23 mouse cellular contexts compared by ENCODE assay signal in the genomic region with DNA sequence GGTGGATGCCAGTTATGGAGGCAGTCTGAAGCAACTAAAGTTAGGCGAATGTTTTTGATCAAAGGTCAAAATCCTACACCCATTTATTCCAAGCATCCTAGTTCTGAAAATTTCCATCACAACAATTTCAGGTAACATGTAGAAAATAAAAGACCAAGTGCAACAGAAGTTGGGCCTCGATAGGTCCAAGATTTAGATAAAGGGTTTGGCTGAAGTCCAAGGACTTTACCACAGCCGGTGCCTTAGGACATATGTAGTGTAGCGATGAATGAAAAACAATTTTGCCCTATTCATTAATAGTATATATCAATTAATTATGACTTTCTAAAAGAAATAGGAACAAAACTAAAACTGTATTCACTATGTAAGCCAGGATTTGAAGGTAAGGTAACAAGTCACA.
A peak's percentile ranks its signal among the peaks of the same experiment; 100 is the strongest.
DNase-seq lines count a peak whose midpoint lies in the region; ATAC-seq and TF ChIP-seq lines count a peak whose summit lies in the region.
"Had no signal": no experiment of that assay in that cellular context is flagged by ENCODE, and none has a peak within 500 bp of the region (broad histone marks: within the 10 kb centered on the region; RNA-seq: fewer than 3 reads in every experiment).

No protein-coding gene starts in this region.

- intact Hi-C loops in left cerebral cortex, postnatal 4 days (cut with DNase I): no loop called here

- no peak for DNase-seq in liver, postnatal 0 days
- DNase-seq in liver, embryonic 11.5 days (ENCODE audit: low spot score): no peak
- DNase-seq in MEL-GATA-1-ER (ENCODE audit: extremely low read depth, low read depth): peak; percentile 26
- no peak for DNase-seq in left cerebral cortex, postnatal 4 days
- DNase-seq in kidney, postnatal 4 days: no peak
- DNase-seq: adrenal gland, adult 2 months; adrenal gland, postnatal 10 days; adrenal gland, postnatal 25 days; cerebellum, adult 11 months; cerebellum, adult 18-20 months; cerebellum, adult 8-10 months; cerebellum, adult 9-11 months; cerebellum, postnatal 14 days; cerebellum, postnatal 36 days; embryo, embryonic 11 days had no signal

- peak; percentile 51; the same call in 1 of the 2 replicates for TF ChIP-seq EP300 in liver, postnatal 0 days (IDR thresholded peaks at IDR 0.05; ENCODE audit: low read depth)

- peaks cover 18% of the 10 kb centered on the region for H3K36me3 ChIP-seq in liver, postnatal 0 days (replicated peaks; ENCODE audit: insufficient read depth, low read length)
- H3K36me3 ChIP-seq in liver, embryonic 11.5 days (ENCODE audit: control insufficient read depth, insufficient read depth, low read length): no peaks in the 10 kb centered on the region
- H3K36me3 ChIP-seq: embryonic facial prominence, embryonic 13.5 days; embryonic facial prominence, embryonic 15.5 days; forebrain, embryonic 10.5 days; forebrain, embryonic 12.5 days had no signal

- H3K27ac ChIP-seq in liver, postnatal 0 days (ENCODE audit: low read depth): no peak overlapping the region
- H3K27ac ChIP-seq in liver, embryonic 11.5 days (ENCODE audit: low read depth, low read length): no peak overlapping the region
- H3K27ac ChIP-seq: embryonic facial prominence, embryonic 13.5 days; embryonic facial prominence, embryonic 15.5 days; forebrain, embryonic 10.5 days; forebrain, embryonic 12.5 days had no signal

- H3K4me1 ChIP-seq in liver, postnatal 0 days (ENCODE audit: insufficient read depth): peaks cover 3% of the 10 kb centered on the region; the same call in 1 of the 2 replicates
- peaks cover 6% of the 10 kb centered on the region for H3K4me1 ChIP-seq in liver, embryonic 11.5 days (replicated peaks; ENCODE audit: control insufficient read depth, insufficient read depth, low read length)
- H3K4me1 ChIP-seq: embryonic facial prominence, embryonic 13.5 days; embryonic facial prominence, embryonic 15.5 days had no signal

- no peak for ATAC-seq in liver, postnatal 0 days
- no peak for ATAC-seq in liver, embryonic 11.5 days (replicated peaks; ENCODE audit: low FRiP score)
- peak; percentile 74 for ATAC-seq in megakaryocyte-erythroid progenitor cell, adult 5-6 weeks (replicated peaks; ENCODE audit: low FRiP score, low TSS enrichment, poor library complexity, severe bottlenecking)
- ATAC-seq: forebrain, embryonic 14.5 days; forebrain, embryonic 16.5 days had no signal

- no peaks in the 10 kb centered on the region for H3K9me3 ChIP-seq in liver, postnatal 0 days (ENCODE audit: low read length)
- H3K9me3 ChIP-seq in liver, embryonic 11.5 days (ENCODE audit: control insufficient read depth, low read length): no peaks in the 10 kb centered on the region
- H3K9me3 ChIP-seq: embryonic facial prominence, embryonic 13.5 days; embryonic facial prominence, embryonic 15.5 days; forebrain, embryonic 10.5 days; forebrain, embryonic 12.5 days had no signal

- TF ChIP-seq CTCF in liver, postnatal 0 days (IDR thresholded peaks at IDR 0.05; ENCODE audit: low read depth): no peak

- H3K4me3 ChIP-seq in liver, postnatal 0 days (ENCODE audit: low read depth, low read length): no peak overlapping the region
- H3K4me3 ChIP-seq in liver, embryonic 11.5 days (ENCODE audit: low read depth, low read length): no peak overlapping the region
- H3K4me3 ChIP-seq: embryonic facial prominence, embryonic 13.5 days; embryonic facial prominence, embryonic 15.5 days; erythroblast, embryonic 14.5 days; forebrain, embryonic 10.5 days; forebrain, embryonic 12.5 days had no signal

- 58% methylated on average over 4 of the region's 4 CpGs for WGBS in liver, postnatal 0 days (ENCODE audit: insufficient replicate concordance)
- 89% methylated on average over 4 of the region's 4 CpGs for WGBS in liver, embryonic 11.5 days

- H3K27me3 ChIP-seq in liver, postnatal 0 days (ENCODE audit: insufficient read depth, low read length): no peaks in the 10 kb centered on the region
- no peaks in the 10 kb centered on the region for H3K27me3 ChIP-seq in liver, embryonic 11.5 days (replicated peaks; ENCODE audit: control insufficient read depth, insufficient read depth, low read length)
- H3K27me3 ChIP-seq: embryonic facial prominence, embryonic 13.5 days; embryonic facial prominence, embryonic 15.5 days; forebrain, embryonic 12.5 days had no signal

- no peak overlapping the region for H3K4me2 ChIP-seq in liver, postnatal 0 days (ENCODE audit: low read depth, low read length)
- H3K4me2 ChIP-seq in liver, embryonic 11.5 days: no peak overlapping the region
- H3K4me2 ChIP-seq: embryonic facial prominence, embryonic 13.5 days; embryonic facial prominence, embryonic 15.5 days; forebrain, embryonic 12.5 days had no signal

- H3K9ac ChIP-seq in liver, postnatal 0 days (replicated peaks): no peak overlapping the region
- no peak overlapping the region for H3K9ac ChIP-seq in liver, embryonic 11.5 days (ENCODE audit: low read depth, low read length)
- H3K9ac ChIP-seq: embryonic facial prominence, embryonic 13.5 days; embryonic facial prominence, embryonic 15.5 days; forebrain, embryonic 12.5 days had no signal
